Mouse (Mus musculus) urinary bladder, adult 18-20 months (tissue): ENCODE data around the gene Gm42906.

ENCODE experiments used
- DNase-seq, 2 experiments: peaks; one replicate each; pipeline ENCODE4 v3.0.0; 2022; ENCODE audit warnings: low spot score in 2 of 2, mixed read lengths in 2 of 2

Gm42906 gene

GRCm38 (mm10) chr5:151151549-151151948 is 276.4 kb downstream of the Gm42906 start:
- DNase-seq = no peak

- no peak for DNase-seq
Observed at GRCm38 (mm10) chr5:151149509-151149908, 278.5 kb downstream of the Gm42906 start.

GRCm38 (mm10) chr5:151148079-151148478 is 279.9 kb downstream of the Gm42906 start:
- DNase-seq = no peak

- no peak for DNase-seq
Observed at GRCm38 (mm10) chr5:151145807-151146206, 282.2 kb downstream of the Gm42906 start.

- no peak for DNase-seq
Observed at GRCm38 (mm10) chr5:151143955-151144354, 284.0 kb downstream of the Gm42906 start.

GRCm38 (mm10) chr5:151142671-151143601 is 285.0 kb downstream of the Gm42906 start:
- DNase-seq = no peak

GRCm38 (mm10) chr5:151142241-151142640 is 285.7 kb downstream of the Gm42906 start:
- DNase-seq = peak in 1 of 2 experiments; percentile 34

GRCm38 (mm10) chr5:151137901-151138300 is 290.1 kb downstream of the Gm42906 start:
- no peak for DNase-seq

- no peak for DNase-seq
Observed at GRCm38 (mm10) chr5:151137311-151137710, 290.7 kb downstream of the Gm42906 start.

GRCm38 (mm10) chr5:151135965-151136364 is 292.0 kb downstream of the Gm42906 start:
- DNase-seq = no peak

- no peak for DNase-seq
Observed at GRCm38 (mm10) chr5:151135078-151135826, 292.7 kb downstream of the Gm42906 start.

GRCm38 (mm10) chr5:151134202-151134601 is 293.8 kb downstream of the Gm42906 start:
- DNase-seq = no peak

GRCm38 (mm10) chr5:151133744-151134143 is 294.2 kb downstream of the Gm42906 start:
- DNase-seq = no peak

- DNase-seq = peak in 1 of 2 experiments; percentile 34
Observed at GRCm38 (mm10) chr5:151129762-151130161, 298.2 kb downstream of the Gm42906 start.

GRCm38 (mm10) chr5:151127298-151127717 is 300.7 kb downstream of the Gm42906 start:
- DNase-seq = no peak

GRCm38 (mm10) chr5:151126608-151127005 is 301.4 kb downstream of the Gm42906 start:
- DNase-seq = no peak

GRCm38 (mm10) chr5:151125985-151126607 is 301.9 kb downstream of the Gm42906 start:
- no peak for DNase-seq

GRCm38 (mm10) chr5:151117846-151118245 is 310.1 kb downstream of the Gm42906 start:
- DNase-seq = no peak

GRCm38 (mm10) chr5:151116192-151116887 is 311.6 kb downstream of the Gm42906 start:
- DNase-seq = no peak

- DNase-seq = no peak
Observed at GRCm38 (mm10) chr5:151112743-151113142, 315.2 kb downstream of the Gm42906 start.

- DNase-seq = no peak
Observed at GRCm38 (mm10) chr5:151111080-151111871, 316.7 kb downstream of the Gm42906 start.
